Mouse (Mus musculus) CD8-positive naive resting alpha-beta T cell, adult 2 months (primary cell): ENCODE data around the gene Gm26620.

Source experiments
- DNase-seq, 2 experiments: peaks; one replicate each; pipeline ENCODE4 v3.0.0; 2022; ENCODE audit warnings: low read depth in 2 of 2, low spot score in 2 of 2

Gm26620 gene

DNA sequence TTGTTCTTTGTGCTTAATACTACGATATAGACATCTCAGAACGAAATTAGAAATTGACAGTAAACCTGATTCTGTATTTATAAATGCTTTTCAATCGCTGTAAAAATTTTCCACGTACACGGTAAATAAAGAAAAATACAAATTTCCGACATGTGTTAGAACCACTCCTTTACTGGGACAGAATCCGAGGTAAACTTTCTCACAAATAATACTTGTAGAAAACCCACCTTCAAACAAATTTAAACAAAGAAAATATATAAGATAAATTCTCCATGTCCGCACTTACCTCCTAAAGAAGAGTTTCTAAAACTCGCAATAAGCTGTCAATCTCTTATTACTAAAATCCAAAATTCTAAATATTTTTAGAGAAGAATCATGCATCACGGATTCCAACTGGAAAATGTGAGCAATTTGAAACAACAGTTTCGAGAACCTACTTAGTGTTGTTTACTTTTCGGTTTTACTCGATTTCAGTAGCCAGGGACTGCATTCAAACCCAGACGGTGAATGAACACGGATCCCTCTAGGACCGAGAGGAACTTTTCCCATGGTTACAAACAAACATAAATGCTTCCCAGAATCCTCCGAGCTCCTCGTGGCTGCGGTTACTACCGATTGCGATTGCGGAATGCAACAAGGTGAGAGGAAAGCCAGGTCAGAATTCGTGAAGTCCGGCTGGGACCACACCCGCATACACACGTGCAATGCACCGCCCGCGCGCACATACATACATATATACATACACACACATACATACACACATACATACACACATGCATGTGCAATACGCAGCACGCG is 16.6 kb upstream of the Gm26620 start:
- DNase-seq: peak in 1 of 2 experiments; percentile 9

DNA sequence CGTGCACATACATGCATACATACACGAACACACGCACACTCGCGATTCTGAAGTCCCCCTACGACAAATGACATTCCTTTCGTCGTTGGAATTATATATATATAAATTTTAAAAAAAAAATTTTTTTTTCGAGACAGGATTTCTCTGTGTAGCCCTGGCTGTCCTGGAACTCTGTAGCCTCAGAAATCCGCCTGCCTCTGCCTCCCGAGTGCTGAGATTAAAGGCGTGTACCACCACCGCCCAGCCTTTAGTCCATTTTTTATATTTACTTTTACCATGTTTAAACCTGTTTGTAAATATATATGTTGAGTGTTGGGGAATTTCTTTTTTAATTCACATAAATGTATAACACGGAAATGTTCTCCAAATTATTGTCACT is 16.0 kb upstream of the Gm26620 start:
- no peak for DNase-seq

DNA sequence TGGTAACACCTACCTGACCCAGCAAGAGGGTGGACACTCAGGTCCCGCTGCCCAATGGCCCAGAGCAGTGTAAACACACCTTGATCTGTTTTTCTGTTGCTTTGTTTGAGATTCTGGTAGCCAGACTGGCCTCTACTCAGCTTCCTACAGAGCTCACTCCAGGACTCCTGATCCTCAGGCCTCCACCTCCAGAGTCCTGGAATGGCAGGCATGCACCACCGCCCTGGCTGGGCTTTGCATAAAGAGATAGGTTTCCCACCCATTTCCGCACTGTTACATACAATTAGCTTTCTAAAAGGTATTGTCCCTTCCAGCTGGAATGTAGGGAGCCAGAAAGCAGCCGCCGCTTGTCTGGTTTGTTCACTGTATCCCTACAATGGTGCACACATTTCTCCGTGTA is 13.5 kb upstream of the Gm26620 start:
- DNase-seq: no peak

DNA sequence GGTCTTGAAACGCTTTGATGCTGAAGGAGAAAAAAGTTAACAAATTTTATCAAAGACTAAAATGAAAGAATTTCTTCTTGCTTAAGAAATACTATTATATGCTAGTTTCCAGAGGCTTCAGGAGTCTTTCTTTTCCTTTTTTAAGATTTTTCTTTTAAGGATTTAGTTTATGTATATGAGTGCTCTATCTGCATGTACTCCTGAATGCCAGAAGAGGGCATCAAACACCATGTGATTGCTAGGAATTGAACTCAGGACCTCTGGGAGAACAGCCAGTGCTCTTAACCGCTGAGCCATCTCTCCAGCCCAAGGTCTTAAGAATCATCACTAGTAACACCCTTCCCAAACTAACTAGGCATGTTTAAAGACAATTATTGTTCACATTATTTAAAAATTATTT is 12.9 kb upstream of the Gm26620 start:
- no peak for DNase-seq

DNA sequence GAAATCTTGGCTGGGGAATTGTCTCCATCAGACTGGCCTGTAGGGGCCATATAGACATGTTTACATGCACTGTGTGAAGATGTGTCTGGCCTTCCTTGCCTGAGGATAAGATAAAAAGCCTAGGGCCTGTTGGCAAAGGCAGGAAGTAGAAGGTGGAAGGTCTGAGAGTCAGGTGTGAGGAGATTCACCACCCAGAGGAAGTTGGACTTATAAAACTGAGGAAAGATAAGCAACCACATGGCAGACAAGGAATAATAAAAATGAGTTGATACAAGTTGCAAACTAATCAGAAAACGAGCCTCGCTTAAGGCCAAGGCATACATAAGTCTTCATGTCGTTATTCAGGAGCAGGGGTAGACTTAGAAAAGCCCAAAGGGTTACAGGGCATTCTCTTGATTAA is 9.2 kb upstream of the Gm26620 start:
- DNase-seq: no peak

DNA sequence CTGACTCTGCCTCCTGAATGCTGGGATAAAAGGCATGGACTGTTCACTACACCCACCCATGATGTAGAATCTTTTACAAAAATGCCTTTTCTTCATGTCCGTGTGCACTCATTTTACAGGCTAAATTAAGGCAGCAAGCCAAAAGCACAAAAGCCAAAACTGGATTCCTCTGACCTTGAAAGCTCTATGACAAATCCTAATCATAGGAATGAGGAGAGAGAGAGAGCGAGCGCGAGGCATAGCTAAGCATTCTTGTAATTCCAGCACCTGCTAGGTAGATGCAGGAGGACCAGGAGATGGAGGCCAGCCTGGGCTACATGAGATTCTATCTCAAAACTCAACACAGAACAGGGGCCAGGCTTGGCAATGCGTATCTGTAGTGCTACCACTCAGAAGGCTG is 8.0 kb upstream of the Gm26620 start:
- DNase-seq: no peak

DNA sequence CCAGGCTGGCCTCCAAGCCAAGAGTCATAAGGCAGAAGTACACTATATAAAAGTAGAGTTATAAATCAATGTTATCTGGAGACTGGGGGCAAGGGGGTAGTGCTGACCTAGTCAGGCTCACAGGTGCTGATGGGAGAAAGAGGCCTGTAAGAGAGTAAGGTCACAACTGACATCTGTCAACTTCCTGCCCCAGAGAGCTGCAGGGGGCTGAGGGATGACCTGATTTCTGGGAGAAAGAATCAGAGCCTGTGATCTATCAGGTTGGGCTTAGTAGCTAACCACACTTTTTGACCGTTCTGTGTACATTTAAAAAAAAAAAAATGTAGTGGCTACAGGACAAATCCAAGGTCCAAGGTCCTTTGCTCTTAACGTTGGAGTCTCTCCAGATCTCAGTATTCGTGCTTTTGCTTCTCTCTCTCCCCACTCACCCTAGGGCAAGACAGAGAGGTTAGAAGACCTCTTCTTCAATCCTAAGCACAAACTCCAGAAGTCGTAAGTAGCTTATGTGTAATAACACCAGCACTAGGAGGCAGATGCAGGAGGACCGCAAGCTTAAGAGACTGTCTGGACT is 1.9 kb upstream of the Gm26620 start:
- DNase-seq: no peak

DNA sequence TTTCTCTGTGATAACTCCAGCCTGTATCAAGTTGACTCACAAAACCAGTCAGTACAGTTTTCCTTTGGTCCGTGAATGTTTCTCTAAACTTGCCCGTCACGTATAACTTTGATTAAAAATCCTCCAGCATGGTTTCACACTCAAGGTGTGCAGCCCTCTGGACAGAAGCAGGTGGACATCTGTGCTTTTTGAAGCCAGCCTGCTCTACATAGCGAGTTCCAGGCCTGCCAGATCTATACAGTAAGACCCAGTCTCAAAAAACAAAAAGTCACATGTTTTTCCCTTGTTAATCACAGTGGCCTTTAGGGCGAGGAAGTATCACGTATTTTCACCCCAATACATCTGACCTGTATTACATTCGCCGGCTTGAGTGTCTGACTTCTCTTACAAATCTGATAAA is 475 bp upstream of the Gm26620 start:
- DNase-seq: no peak

DNA sequence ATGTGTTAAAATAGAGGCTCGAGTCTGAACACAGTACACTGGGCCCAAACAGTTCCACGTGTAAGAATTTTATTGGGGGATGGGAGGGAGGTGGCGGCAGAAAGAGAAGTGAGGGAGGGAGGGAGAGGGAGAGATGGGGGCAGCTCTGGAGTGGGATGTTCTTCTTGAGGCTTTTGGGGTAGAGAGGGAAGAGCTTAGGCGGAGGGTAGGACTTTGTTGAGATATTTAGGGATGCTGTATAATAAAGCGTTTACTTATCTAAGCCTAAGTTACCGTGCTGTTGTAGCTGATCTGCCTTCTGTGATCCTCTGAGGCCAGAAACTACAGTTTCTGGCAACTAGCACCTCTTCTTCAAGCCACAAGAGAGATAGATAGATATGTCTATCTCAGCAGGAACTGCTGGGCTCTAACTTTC is 1.2 kb downstream of the Gm26620 start:
- DNase-seq: no peak

DNA sequence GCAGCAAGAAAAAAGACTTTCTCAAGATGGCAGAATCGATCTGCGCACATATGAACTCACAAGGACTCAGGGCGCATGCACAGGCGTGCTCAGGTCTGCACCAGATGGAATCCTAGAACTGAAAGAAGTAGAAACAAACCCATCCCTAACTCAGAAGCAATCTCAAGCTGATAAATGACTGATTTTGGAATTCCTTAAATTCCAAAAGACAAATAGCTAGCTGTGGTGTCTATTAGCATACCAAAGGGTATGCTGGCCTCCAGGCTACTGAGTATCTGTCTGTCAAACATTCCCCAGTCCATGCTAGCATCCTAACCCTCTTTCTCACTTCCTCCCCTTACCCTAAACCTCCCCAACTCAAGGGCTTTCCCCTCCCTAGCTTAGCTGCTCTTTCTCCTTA is 4.4 kb downstream of the Gm26620 start:
- DNase-seq: no peak

DNA sequence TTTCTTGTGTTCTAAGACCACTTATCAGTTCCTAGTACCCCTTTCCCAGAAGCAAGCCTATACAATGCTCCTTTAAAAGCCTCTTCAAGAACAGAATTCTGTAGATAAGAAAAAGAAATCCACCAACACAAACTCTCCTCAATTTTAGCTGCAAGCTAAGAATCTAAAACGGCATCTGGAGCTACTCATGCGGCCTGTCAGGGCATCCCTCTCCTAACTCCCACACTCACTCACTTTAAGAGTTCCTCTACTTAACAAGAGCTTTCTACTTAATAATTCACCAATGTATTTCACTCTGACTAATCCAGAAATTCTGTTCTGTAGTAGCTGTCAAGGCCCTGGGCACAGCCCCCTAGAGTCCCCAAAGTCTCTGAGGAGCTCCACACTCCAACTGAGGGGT is 6.8 kb downstream of the Gm26620 start:
- no peak for DNase-seq

DNA sequence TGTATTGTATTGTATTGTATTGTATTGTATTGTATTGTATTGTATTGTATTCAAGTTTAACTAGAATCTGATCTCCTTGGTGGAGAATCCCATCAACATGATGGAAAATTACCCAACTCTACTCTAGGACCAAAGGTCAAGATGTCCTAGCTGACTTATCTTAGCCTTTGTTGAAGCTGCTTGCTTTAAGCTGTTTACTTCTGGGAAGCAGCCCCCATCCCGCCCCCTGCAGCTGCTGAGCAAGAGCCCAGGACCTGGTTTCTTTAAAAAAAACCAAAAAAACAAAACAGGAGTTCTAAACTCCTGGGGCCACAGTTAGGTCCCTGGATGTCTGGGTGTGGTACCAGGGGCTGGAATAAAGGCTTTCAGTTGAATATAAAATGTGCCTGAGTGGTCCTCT is 7.4 kb downstream of the Gm26620 start:
- no peak for DNase-seq

DNA sequence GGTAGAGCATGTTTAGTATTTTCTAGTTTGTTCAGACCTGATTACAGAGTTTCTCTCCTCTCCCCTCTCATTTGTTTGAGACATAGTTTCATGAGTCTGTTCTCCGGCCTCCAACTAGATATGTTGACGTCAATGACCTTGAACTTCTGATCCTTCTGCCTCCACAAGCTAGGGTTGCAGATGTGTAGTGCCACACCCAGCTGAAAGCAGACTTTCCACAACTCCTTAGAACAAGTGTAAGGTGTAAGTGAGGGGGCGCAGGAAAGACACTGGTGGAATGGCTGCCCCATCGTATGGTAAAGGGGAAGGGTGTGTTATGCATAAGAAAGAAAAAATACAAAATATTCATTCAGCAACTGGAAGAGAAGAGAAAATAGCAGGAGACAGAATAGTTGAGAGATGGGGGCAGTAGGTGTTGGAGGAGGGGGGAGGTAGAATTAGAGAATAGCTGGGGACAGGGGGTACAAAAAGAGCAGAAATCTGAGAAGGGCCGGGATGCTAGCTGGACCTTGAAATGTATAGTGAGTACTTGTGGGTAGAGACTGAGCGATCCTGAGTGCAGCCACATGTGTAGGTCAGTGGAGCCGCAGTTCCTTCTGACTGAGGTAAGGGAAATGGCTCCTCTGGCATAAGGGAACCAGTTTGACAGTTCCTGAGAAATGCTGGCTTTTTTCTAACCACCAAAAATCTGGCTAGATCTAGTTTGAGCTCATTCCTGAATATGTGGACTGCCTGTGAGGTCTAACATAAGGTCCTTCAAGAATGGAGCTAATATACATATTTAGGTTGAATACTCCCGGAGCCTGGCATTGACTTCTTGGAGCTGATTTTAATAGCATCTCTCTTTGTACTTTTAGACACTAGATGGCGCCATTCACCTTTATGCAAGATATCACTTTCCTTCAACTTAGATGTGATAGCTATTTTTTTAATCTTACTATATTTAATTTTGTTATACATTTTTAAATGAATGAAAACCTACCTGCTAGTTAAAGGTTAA is 10.0 kb downstream of the Gm26620 start:
- peak in 1 of 2 experiments; percentile 45 for DNase-seq

DNA sequence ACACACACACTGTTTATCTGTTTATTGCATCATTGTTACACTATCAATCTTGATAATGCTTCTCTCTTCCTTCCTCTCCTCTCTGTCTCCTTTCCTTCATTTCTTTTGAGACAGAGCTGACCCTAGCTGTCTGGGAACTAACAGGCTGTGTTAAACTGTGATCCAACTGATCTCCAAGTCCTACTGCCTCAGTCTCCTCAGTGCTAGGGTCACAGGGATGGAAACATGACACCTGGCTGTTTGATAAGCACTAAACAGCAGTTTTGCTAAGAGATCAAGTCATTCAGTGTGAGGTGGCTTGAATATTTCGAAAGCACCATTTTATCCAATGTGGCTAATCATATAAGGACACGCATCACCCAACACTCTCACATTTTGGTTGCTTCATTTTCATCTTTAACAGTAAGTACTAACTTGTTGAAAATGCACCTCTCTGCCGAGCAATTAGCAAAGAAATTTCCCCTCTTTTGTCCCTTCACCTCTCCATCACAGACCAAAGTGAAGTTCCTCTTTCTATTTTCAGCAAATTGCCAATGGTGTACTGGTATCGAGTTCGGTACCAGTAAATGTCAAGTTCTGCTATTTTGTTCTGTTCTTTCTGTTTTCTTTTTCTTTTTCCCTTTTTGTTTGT is 11.9 kb downstream of the Gm26620 start:
- no peak for DNase-seq

DNA sequence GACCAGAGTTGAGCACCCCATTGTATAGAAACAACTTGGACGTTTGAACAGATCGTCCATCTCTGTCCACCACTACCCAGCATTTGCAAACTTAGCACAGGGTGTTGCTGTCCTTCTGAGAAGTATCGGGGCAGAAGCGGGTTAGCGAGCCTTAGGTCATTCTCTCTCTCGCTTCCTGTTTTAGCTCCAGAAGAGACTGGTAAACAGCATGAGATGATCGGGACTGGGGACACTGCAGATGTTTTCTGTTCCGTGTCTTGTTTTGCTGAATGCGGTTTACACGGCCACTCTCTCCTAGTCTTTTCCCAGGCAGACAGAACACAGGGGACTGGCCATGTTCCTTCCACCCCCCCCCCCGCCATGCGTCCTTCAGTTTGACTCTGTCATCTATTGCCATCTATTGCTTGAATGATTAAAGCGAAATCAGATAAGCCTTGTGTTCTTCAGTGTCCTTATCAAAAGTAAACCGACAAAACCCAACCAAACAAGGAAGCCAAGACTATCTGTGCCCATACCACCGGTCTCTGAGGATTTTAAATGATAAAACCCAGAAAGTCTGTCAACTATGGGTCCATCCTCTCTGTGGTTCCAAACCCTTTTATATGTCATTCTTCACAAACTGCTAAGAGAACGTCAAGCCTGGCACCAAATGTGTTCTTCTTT is 13.7 kb downstream of the Gm26620 start:
- DNase-seq: no peak

DNA sequence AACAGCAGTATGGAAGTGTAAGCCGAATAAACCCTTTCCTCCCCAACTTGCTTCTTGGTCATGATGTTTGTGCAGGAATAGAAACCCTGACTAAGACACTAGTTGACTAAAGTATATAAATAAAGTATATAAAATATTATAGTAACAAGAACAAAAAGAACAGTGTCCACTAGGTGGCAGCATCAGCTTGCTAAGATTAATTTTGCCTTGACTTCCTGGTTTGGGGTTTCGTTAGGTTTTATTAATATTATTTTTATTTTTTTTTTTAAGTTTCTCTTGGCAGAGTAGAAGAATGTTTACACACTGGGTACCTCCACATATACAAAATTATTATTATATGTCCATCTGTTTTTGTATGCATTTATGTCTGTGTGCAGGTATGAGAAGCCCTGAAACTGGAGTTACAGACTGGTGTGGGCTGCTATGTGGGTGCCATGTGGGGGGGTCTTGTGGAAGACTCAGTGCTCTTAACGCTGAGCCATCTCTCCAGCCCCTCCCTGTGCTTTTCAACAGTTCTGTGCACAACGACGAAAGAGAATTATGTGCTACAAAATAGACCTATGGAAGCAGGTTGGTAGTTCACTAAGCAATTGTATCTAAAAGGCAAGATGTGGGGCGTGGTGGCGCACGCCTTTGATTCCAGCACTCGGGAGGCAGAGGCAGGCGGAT is 16.1 kb downstream of the Gm26620 start:
- peak in 1 of 2 experiments; percentile 51 for DNase-seq

DNA sequence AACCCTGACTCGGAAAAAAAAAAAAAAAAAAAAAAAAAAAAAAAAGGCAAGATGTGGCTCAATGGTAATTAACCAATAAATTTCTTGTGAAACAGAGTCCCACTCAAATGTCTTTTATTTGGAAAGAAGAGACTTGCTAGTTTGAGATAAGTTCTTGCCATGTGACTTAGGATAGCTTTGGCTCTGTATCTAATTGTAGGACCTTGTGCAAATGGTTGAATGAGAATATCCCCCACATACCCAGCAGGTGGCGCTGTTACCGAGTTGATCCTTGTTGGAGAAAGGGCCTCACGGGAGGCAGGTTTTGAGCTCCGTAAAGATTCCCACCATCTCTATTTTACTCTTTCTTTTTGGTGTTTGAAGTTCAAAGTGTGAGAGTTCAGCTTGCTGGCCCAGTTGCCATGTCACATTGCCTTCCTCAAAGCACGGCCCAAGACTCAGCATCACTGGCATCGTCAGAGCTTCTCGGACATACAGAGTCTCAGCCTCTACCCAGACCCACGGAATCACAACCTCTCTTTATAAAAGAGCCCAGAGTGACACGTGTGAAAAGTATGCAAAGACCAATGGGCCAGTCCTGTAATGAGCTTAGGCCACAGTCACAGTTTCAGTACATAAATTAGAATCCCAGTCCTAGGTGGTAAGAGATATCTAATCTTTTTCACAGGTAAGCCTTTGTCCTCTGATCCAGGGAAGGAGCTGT is 16.8 kb downstream of the Gm26620 start:
- peak; percentile 70 to 80 for DNase-seq

DNA sequence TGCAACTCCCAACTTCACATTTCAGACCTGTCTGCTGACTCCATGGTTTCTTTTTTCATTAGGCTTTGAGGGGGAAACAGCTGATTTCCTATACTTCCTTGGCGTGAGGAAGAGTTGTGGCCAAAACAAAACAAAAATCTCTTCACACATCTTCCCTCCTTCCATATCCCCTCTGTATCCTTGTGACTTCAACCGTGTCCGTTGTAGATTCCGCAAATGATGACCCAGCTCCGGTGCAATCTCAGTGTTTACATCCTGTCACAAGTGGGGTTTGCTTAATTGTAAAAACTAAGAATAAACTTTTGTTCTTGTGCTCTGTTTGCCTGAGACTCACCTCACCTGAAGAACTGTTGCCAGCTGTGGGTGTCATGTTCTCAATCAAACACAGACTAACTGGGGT is 18.6 kb downstream of the Gm26620 start:
- DNase-seq: no peak

DNA sequence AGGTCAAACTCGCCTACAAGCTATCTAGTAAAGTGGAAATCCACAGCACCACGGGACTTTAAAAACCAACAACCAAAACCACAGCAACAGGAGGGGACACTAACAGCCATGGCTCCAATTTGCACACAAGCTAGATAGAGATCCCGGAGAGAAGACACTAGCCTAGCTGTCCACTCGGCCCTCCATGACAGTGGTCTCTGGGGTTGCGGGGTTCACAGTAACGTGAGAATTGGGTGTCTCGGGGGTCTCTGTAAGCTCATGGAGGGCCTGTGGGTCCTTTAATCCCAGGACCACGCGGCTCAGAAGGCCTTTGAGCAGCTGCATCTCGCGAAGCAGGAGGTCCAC is 22.2 kb downstream of the Gm26620 start:
- DNase-seq: no peak
